Mouse (Mus musculus) layer of hippocampus, adult 8-10 months (tissue): ENCODE results near the gene Anks3. TPM values are rescaled to one million over a fixed set of nuclear protein-coding genes. Genes with fewer than 3 reads are reported as not detected.
A peak's percentile ranks its signal among the peaks of the same experiment; 100 is the strongest.

Experiments
- DNase-seq, 2 experiments: peaks; one replicate each; pipeline ENCODE4 v3.0.0; 2022; ENCODE audit warnings: low spot score in 2 of 2
- total RNA-seq, 4 experiments: library from RNA; stranded (reverse); gene quantifications; 2 replicates each; pipeline ENCODE4 v1.2.4; 2022

Anks3 gene
- total RNA-seq, 4 experiments from 2014 or later = 67.3 to 90.8 (median 81.5) TPM

- DNase-seq = no peak
Measured at GRCm38 (mm10) chr16:4968426-4968825, 4.4 kb upstream of the Anks3 start.

- no peak for DNase-seq
Measured at GRCm38 (mm10) chr16:4965392-4966129, 1.6 kb upstream of the Anks3 start.

- no peak for DNase-seq
Measured at GRCm38 (mm10) chr16:4964731-4965391, 856 bp upstream of the Anks3 start.

GRCm38 (mm10) chr16:4963346-4963745, 659 bp downstream of the Anks3 start:
- DNase-seq = no peak

GRCm38 (mm10) chr16:4960260-4960659, 3.7 kb downstream of the Anks3 start:
- DNase-seq = no peak

- DNase-seq = no peak
Measured at GRCm38 (mm10) chr16:4957446-4957845, 6.6 kb downstream of the Anks3 start.

- no peak for DNase-seq
Measured at GRCm38 (mm10) chr16:4956609-4957008, 7.4 kb downstream of the Anks3 start.

- no peak for DNase-seq
Measured at GRCm38 (mm10) chr16:4947378-4947777, 16.6 kb downstream of the Anks3 start.

GRCm38 (mm10) chr16:4946155-4946554, 17.9 kb downstream of the Anks3 start:
- DNase-seq = no peak

- DNase-seq = no peak
Measured at GRCm38 (mm10) chr16:4945415-4945814, 18.6 kb downstream of the Anks3 start.

GRCm38 (mm10) chr16:4943431-4943830, 20.6 kb downstream of the Anks3 start:
- no peak for DNase-seq

GRCm38 (mm10) chr16:4942868-4943267, 21.1 kb downstream of the Anks3 start:
- no peak for DNase-seq

GRCm38 (mm10) chr16:4941016-4941415, 23.0 kb downstream of the Anks3 start:
- DNase-seq = no peak

- no peak for DNase-seq
Measured at GRCm38 (mm10) chr16:4940311-4940850, 23.6 kb downstream of the Anks3 start.

GRCm38 (mm10) chr16:4939412-4939811, 24.6 kb downstream of the Anks3 start:
- no peak for DNase-seq

- DNase-seq = peak; percentile 94 to 96
Measured at GRCm38 (mm10) chr16:4938989-4939388, 25.0 kb downstream of the Anks3 start.

- DNase-seq = no peak
Measured at GRCm38 (mm10) chr16:4938461-4938860, 25.5 kb downstream of the Anks3 start, which contains the start of gene Nudt16l1. Gene Nudt16l1 (plus strand): TSS chr16:4938761.

- no peak for DNase-seq
Measured at GRCm38 (mm10) chr16:4937351-4938190, 26.4 kb downstream of the Anks3 start.

- no peak for DNase-seq
Measured at GRCm38 (mm10) chr16:4935931-4936703, 27.9 kb downstream of the Anks3 start.

GRCm38 (mm10) chr16:4935430-4935829, 28.6 kb downstream of the Anks3 start:
- no peak for DNase-seq

GRCm38 (mm10) chr16:4932429-4932828, 31.6 kb downstream of the Anks3 start:
- DNase-seq = no peak
